In the genomic region with DNA sequence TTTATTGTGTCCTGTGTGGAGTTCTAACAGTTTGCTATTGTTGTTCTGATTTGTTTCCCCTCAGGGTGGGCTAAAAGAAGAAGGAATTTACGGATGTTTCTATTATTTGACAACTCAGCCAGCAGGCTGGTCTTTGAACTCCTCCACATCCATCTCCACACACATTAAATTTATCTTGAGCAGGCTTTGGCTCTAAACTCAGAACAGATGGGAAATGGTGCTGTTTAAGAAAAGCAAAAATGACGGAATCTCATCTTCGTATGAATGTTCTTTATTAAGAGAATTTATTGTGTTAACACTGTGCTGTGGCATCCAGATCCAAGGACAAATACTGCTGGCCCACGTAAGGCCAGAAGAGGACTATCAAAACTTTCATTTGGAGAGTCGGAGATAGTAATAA, we compare ENCODE assay signal across 20 mouse cellular contexts.
DNase-seq lines count a peak whose midpoint lies in the region; ATAC-seq lines count a peak whose summit lies in the region.
"Had no signal": no experiment of that assay in that cellular context is flagged by ENCODE, and none has a peak within 500 bp of the region (broad histone marks: within the 10 kb centered on the region; RNA-seq: fewer than 3 reads in every experiment).

No protein-coding gene starts in this region.

- H3K4me3 ChIP-seq in embryonic facial prominence, embryonic 11.5 days (ENCODE audit: low read depth, low read length): no peak overlapping the region
- H3K4me3 ChIP-seq in embryonic facial prominence, embryonic 10.5 days: no peak overlapping the region
- H3K4me3 ChIP-seq: forebrain, embryonic 12.5 days; heart, embryonic 10.5 days; hindbrain, embryonic 13.5 days; layer of hippocampus, adult 2 months; liver, embryonic 13.5 days; midbrain, embryonic 15.5 days had no signal

- no peak overlapping the region for H3K4me2 ChIP-seq in embryonic facial prominence, embryonic 11.5 days (ENCODE audit: low read depth, low read length)
- H3K4me2 ChIP-seq: forebrain, embryonic 12.5 days; hindbrain, embryonic 13.5 days; liver, embryonic 13.5 days; midbrain, embryonic 15.5 days had no signal

- 52% methylated on average over 5 of the region's 5 CpGs for WGBS in embryonic facial prominence, embryonic 11.5 days
- 60% methylated on average over 5 of the region's 5 CpGs for WGBS in embryonic facial prominence, embryonic 10.5 days

- H3K27ac ChIP-seq in embryonic facial prominence, embryonic 11.5 days (replicated peaks; ENCODE audit: low read depth, low read length): no peak overlapping the region
- no peak overlapping the region for H3K27ac ChIP-seq in embryonic facial prominence, embryonic 10.5 days (replicated peaks)
- H3K27ac ChIP-seq: forebrain, embryonic 12.5 days; heart, embryonic 10.5 days; hindbrain, embryonic 13.5 days; layer of hippocampus, adult 2 months; liver, embryonic 13.5 days; midbrain, embryonic 15.5 days had no signal

- H3K4me1 ChIP-seq in embryonic facial prominence, embryonic 11.5 days (ENCODE audit: control insufficient read depth, insufficient read depth, low read length): no peaks in the 10 kb centered on the region
- H3K4me1 ChIP-seq in embryonic facial prominence, embryonic 10.5 days: peaks cover 3% of the 10 kb centered on the region; the same call in 1 of the 2 replicates
- H3K4me1 ChIP-seq: heart, embryonic 10.5 days; hindbrain, embryonic 13.5 days; liver, embryonic 13.5 days; midbrain, embryonic 15.5 days had no signal

- ATAC-seq in embryonic facial prominence, embryonic 11.5 days (replicated peaks; ENCODE audit: insufficient number of reproducible peaks, low FRiP score, low TSS enrichment, low read depth): no peak
- ATAC-seq: midbrain, embryonic 15.5 days had no signal

- no peak overlapping the region for H3K9ac ChIP-seq in embryonic facial prominence, embryonic 11.5 days (replicated peaks; ENCODE audit: low read length)
- H3K9ac ChIP-seq: forebrain, embryonic 12.5 days; hindbrain, embryonic 13.5 days; liver, embryonic 13.5 days; midbrain, embryonic 15.5 days had no signal

- no peaks in the 10 kb centered on the region for H3K36me3 ChIP-seq in embryonic facial prominence, embryonic 11.5 days (replicated peaks; ENCODE audit: control insufficient read depth, insufficient read depth, low read depth, low read length)
- no peaks in the 10 kb centered on the region for H3K36me3 ChIP-seq in embryonic facial prominence, embryonic 10.5 days (replicated peaks)
- H3K36me3 ChIP-seq: forebrain, embryonic 12.5 days; heart, embryonic 10.5 days; hindbrain, embryonic 13.5 days; liver, embryonic 13.5 days; midbrain, embryonic 15.5 days had no signal

- peak; percentile 36 for DNase-seq in embryonic facial prominence, embryonic 11.5 days (ENCODE audit: low spot score)
- DNase-seq in embryonic facial prominence, embryonic 10.5 days (ENCODE audit: low spot score): no peak
- DNase-seq in layer of hippocampus, adult 18-20 months (ENCODE audit: low spot score in 2 of 2): peak; percentile 1 to 23
- no peak for DNase-seq in layer of hippocampus, postnatal 10 days (ENCODE audit: low spot score in 2 of 2)
- peak; percentile 78 for DNase-seq in brain, adult 2 months (ENCODE audit: low read depth, low spot score)
- DNase-seq in left cerebral cortex, adult 9 months (ENCODE audit: low spot score in 2 of 2): peak; percentile 2 to 9
- no peak for DNase-seq in testis, postnatal 14 days (ENCODE audit: low spot score)
- DNase-seq: adrenal gland, adult 2 months; cerebellum, adult 18-20 months; cerebellum, postnatal 36 days; gastrocnemius, postnatal 25 days; heart, postnatal 10 days; liver, embryonic 13.5 days; thymus, postnatal 25 days had no signal

- H3K27me3 ChIP-seq in embryonic facial prominence, embryonic 11.5 days (ENCODE audit: control insufficient read depth, insufficient read depth, low read length): no peaks in the 10 kb centered on the region
- no peaks in the 10 kb centered on the region for H3K27me3 ChIP-seq in embryonic facial prominence, embryonic 10.5 days (replicated peaks; ENCODE audit: low read depth, poor library complexity, severe bottlenecking)
- H3K27me3 ChIP-seq: CH12.LX; forebrain, embryonic 12.5 days; hindbrain, embryonic 13.5 days; liver, embryonic 13.5 days; midbrain, embryonic 15.5 days had no signal

- H3K9me3 ChIP-seq in embryonic facial prominence, embryonic 11.5 days (replicated peaks; ENCODE audit: control insufficient read depth, low read length): no peaks in the 10 kb centered on the region
- H3K9me3 ChIP-seq in embryonic facial prominence, embryonic 10.5 days: no peaks in the 10 kb centered on the region
- H3K9me3 ChIP-seq: forebrain, embryonic 12.5 days; heart, embryonic 10.5 days; hindbrain, embryonic 13.5 days; liver, embryonic 13.5 days; midbrain, embryonic 15.5 days had no signal

Comparison
In these comparisons a context has a peak if more than half of its experiments do, and no peak if none do; other contexts are left out.
1. DNase-seq: peak in embryonic facial prominence, embryonic 11.5 days (single experiment), layer of hippocampus, adult 18-20 months (2 of 2), brain, adult 2 months (single experiment) and left cerebral cortex, adult 9 months (2 of 2); none in embryonic facial prominence, embryonic 10.5 days (single experiment), layer of hippocampus, postnatal 10 days (0 of 2) and testis, postnatal 14 days (single experiment).